Mouse (Mus musculus) hindbrain, postnatal 0 days (tissue): ENCODE measurements around the gene Zfp451. TPM values are rescaled to one million over a fixed set of nuclear protein-coding genes. Genes with fewer than 3 reads are reported as not detected.
A peak's percentile ranks its signal among the peaks of the same experiment; 100 is the strongest.

Experiments
- ATAC-seq: fragments of 200-750 bp; cut with Nextera tagmentation; 2 replicates; pipeline ENCODE4 v1.8.0; 2017; ENCODE audit warnings: mild to moderate bottlenecking, moderate TSS enrichment, moderate library complexity
- DNase-seq: peaks from one replicate; pipeline ENCODE4 v3.0.0-alpha.2; 2015; ENCODE audit warnings: low spot score
- H3K27ac ChIP-seq: fragments of 300-500 bp; sonication (generic); 2 replicates; pipeline ENCODE4 v1.5.1; 2014; ENCODE audit warnings: mild to moderate bottlenecking
- H3K27me3 ChIP-seq: fragments of 300-500 bp; sonication (generic); 2 replicates; pipeline ENCODE4 v1.6.1; 2014; ENCODE audit warnings: low read length, mixed read lengths; ENCODE audit not compliant: insufficient read depth
- H3K36me3 ChIP-seq: fragments of 300-500 bp; sonication (generic); 2 replicates; pipeline ENCODE4 v1.6.1; 2014; ENCODE audit warnings: low read length, mixed read lengths; ENCODE audit not compliant: insufficient read depth
- H3K4me1 ChIP-seq: fragments of 300-500 bp; sonication (generic); 2 replicates; pipeline ENCODE4 v1.6.1; 2014; ENCODE audit warnings: antibody characterized with exemption, low read length, mixed read lengths; ENCODE audit not compliant: insufficient read depth
- H3K4me2 ChIP-seq: fragments of 300-500 bp; sonication (generic); 2 replicates; pipeline ENCODE4 v1.6.1; 2014; ENCODE audit warnings: low read depth, mild to moderate bottlenecking, low read length, moderate library complexity, mixed read lengths
- H3K4me3 ChIP-seq: fragments of 300-500 bp; sonication (generic); 2 replicates; pipeline ENCODE4 v1.5.1; 2014; ENCODE audit warnings: low read length
- H3K9ac ChIP-seq: fragments of 300-500 bp; sonication (generic); replicated peaks from 2 replicates; pipeline ENCODE4 v1.6.1; 2014; ENCODE audit warnings: mild to moderate bottlenecking, low read length, moderate library complexity, mixed read lengths
- H3K9me3 ChIP-seq: fragments of 300-500 bp; sonication (generic); 2 replicates; pipeline ENCODE4 v1.6.1; 2016; ENCODE audit warnings: low read length, mixed read lengths
- CTCF ChIP-seq: IDR thresholded peaks from 2 replicates; pipeline ENCODE4 v1.5.1; 2016; ENCODE audit warnings: antibody characterized with exemption, control low read depth, low read depth
- whole genome bisulfite sequencing: fragments of 180-500 bp; shearing (Covaris S2); extraction: QIAGEN DNeasy Blood & Tissue Kit; methylation state at CpG from one replicate; pipeline ENCODE4 v1.1.7; 2014; 5-methylcytosine and 5-hydroxymethylcytosine counted together
- polyA plus RNA-seq: library from polyadenylated mRNA; unstranded; fragments of >200 nt; fragmentation: Nextera tagmentation; extraction: Ambion mirVana; gene quantifications from 2 replicates; pipeline ENCODE4 v1.2.1, GENCODE M21; 2015
- total RNA-seq: library from RNA; depleted of rRNA; stranded (reverse); fragments of >200 nt; gene quantifications from 2 replicates; pipeline ENCODE4 v1.2.3, GENCODE M21; 2014

Zfp451 gene
- total and polyA plus RNA-seq, 2 experiments from 2014 or later = 28.5 to 41.4 TPM

- no peak overlapping the region for H3K9ac ChIP-seq
- peaks cover 27% of the 10 kb centered on the region; the same call in 1 of the 2 replicates for H3K36me3 ChIP-seq
- TF ChIP-seq CTCF = peak; percentile 98
- H3K27me3 ChIP-seq = no peaks in the 10 kb centered on the region
- DNase-seq = peak; percentile 95
- peak; percentile 88 for ATAC-seq
- no peak overlapping the region for H3K4me3 ChIP-seq
- H3K9me3 ChIP-seq = no peaks in the 10 kb centered on the region
- H3K4me2 ChIP-seq = no peak overlapping the region
- no peak overlapping the region for H3K27ac ChIP-seq
- no peaks in the 10 kb centered on the region for H3K4me1 ChIP-seq
- WGBS = 25% methylated on average over 12 of the region's 12 CpGs
These were observed 75.1 kb downstream of the Zfp451 start for GRCm38 (mm10) chr1:33739302-33739701.

- DNase-seq (no peak), ATAC-seq (0 out of 2 replicates have a peak, but pooled peaks have one; percentile 8)
- Histone ChIP-seq H3K4me3 (no peak overlapping the region), H3K27ac (no peak overlapping the region), H3K9me3 (no peaks in the 10 kb centered on the region), H3K36me3 (peaks cover 27% of the 10 kb centered on the region; the same call in 1 of the 2 replicates), H3K27me3 (no peaks in the 10 kb centered on the region), H3K4me2 (no peak overlapping the region), H3K9ac (no peak overlapping the region), H3K4me1 (no peaks in the 10 kb centered on the region)
- TF ChIP-seq CTCF = no peak
- 87% methylated on average over 11 of the region's 11 CpGs for WGBS
These were observed 75.6 kb downstream of the Zfp451 start for GRCm38 (mm10) chr1:33738681-33739278.

GRCm38 (mm10) chr1:33738281-33738680 lies 76.1 kb downstream of the Zfp451 start:
- Histone ChIP-seq H3K4me3 (no peak overlapping the region), H3K36me3 (peaks cover 27% of the 10 kb centered on the region; the same call in 1 of the 2 replicates), H3K27me3 (no peaks in the 10 kb centered on the region), H3K27ac (no peak overlapping the region), H3K4me1 (no peaks in the 10 kb centered on the region), H3K9ac (no peak overlapping the region), H3K9me3 (no peaks in the 10 kb centered on the region), H3K4me2 (no peak overlapping the region)
- no peak for TF ChIP-seq CTCF
- WGBS = 95% methylated on average over 11 of the region's 11 CpGs
- no peak for DNase-seq
- ATAC-seq = no peak

- no peak for ATAC-seq
- 64% methylated on average over 5 of the region's 5 CpGs for WGBS
- H3K36me3 ChIP-seq = peaks cover 37% of the 10 kb centered on the region; the same call in 1 of the 2 replicates
These were observed 80.3 kb downstream of the Zfp451 start for GRCm38 (mm10) chr1:33734001-33734685.

GRCm38 (mm10) chr1:33733044-33733443 lies 81.4 kb downstream of the Zfp451 start:
- no peak overlapping the region for H3K27ac ChIP-seq
- no peak for TF ChIP-seq CTCF
- peaks cover 34% of the 10 kb centered on the region; the same call in 1 of the 2 replicates for H3K36me3 ChIP-seq
- no peaks in the 10 kb centered on the region for H3K9me3 ChIP-seq
- no peaks in the 10 kb centered on the region for H3K27me3 ChIP-seq
- no peak overlapping the region for H3K9ac ChIP-seq
- H3K4me3 ChIP-seq = no peak overlapping the region
- no peak overlapping the region for H3K4me2 ChIP-seq
- DNase-seq = no peak
- no peak; the same call in 1 of the 2 replicates for ATAC-seq
- 89% methylated on average over 9 of the region's 9 CpGs for WGBS
- H3K4me1 ChIP-seq = no peaks in the 10 kb centered on the region

More at GRCm38 (mm10) chr1:33734001-33734685, 80.3 kb downstream of the Zfp451 start:
- DNase-seq = no peak
- Histone ChIP-seq H3K4me2 (no peak overlapping the region), H3K4me3 (no peak overlapping the region), H3K9me3 (no peaks in the 10 kb centered on the region), H3K4me1 (no peaks in the 10 kb centered on the region), H3K27me3 (no peaks in the 10 kb centered on the region), H3K9ac (no peak overlapping the region), H3K27ac (no peak overlapping the region)
- no peak for TF ChIP-seq CTCF

GRCm38 (mm10) chr1:33725086-33725485 lies 89.3 kb downstream of the Zfp451 start:
- H3K36me3 ChIP-seq = peaks cover 44% of the 10 kb centered on the region
- TF ChIP-seq CTCF = no peak

More at GRCm38 (mm10) chr1:33725086-33725485, 89.3 kb downstream of the Zfp451 start:
- Histone ChIP-seq H3K27ac (no peak overlapping the region), H3K4me3 (no peak overlapping the region), H3K9ac (no peak overlapping the region), H3K4me1 (peaks cover 4% of the 10 kb centered on the region; the same call in 1 of the 2 replicates), H3K9me3 (no peaks in the 10 kb centered on the region), H3K27me3 (no peaks in the 10 kb centered on the region), H3K4me2 (no peak overlapping the region)
- whole genome bisulfite sequencing = 95% methylated on average over 5 of the region's 5 CpGs
- ATAC-seq = no peak
- no peak for DNase-seq
